Mouse (Mus musculus) olfactory bulb, adult 2 months (tissue): ENCODE results near the gene Hexim2.

ENCODE experiments used
- CTCF ChIP-seq: fragments of 200-500 bp; IDR thresholded peaks from 2 replicates; pipeline ENCODE4 v1.5.1; 2012; ENCODE audit warnings: low read depth, mild to moderate bottlenecking, low read length, moderate library complexity; ENCODE audit not compliant: insufficient read depth
- POLR2A ChIP-seq: fragments of 200-500 bp; IDR thresholded peaks from 2 replicates; pipeline ENCODE4 v1.6.1; 2012; ENCODE audit warnings: mild to moderate bottlenecking, low read depth, low read length, moderate library complexity; ENCODE audit not compliant: insufficient read depth

DNA sequence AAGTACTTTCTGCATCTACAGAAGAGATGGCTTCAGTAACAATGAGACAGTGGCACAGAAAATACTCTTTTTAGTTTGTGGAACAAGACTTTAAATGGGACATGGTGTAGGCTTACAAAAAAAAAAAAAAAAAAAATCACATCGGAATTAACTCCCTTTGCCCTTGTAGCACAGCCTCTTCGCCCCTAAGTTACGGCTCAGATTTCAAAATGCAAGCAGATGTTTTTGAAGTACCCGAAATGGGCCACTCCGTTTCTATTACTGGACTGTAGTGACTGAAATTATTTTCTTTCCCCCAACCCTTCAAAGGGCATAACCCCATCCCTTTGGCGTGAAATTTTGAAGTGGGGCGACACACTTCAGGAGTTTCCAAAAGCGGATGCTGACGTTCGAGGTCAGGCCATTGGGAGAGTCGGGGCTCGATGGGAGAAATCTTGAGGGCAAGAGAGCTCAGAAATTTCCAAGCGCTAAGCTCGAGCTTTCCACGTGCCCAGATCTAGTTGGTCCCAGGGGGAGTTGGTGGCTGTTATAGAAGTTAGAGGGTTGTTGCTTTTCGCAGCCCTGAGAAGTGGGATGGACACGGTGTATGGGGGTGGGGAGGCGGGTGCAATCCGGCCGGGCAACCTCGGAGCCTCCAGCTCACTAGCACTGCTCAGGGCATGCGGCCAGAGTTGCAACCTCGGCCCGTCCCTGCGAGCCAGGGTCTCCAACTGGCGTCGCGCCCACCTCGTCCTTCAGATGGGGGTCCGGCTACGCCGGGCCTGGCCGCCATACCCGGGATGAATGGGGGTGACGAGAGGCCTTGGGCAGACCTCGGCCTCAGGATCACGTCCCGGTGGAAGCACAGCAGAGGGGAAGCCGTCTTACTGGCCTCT, at the start of gene Hexim2:
- no peak for TF ChIP-seq CTCF
- no peak for TF ChIP-seq POLR2A
